Mouse (Mus musculus): ENCODE results near the gene Rps24. TPM values are rescaled to one million over a fixed set of nuclear protein-coding genes. Genes with fewer than 3 reads are reported as not detected.
A peak's percentile ranks its signal among the peaks of the same experiment; 100 is the strongest.
"Not testable (repeated sequence)": the region's sequence is repeated elsewhere in the genome, so short reads cannot be mapped to it uniquely, and the experiment has no call there.

Gene Rps24
- 789 and 845 TPM in 2 replicates for polyA plus RNA-seq (2014; fragmentation: Nextera tagmentation; extraction: Ambion mirVana)

GRCm38 (mm10) chr14:24486773-24487227, at the start of gene Rps24, which contains the start of gene Polr3a:
TSS of gene Rps24 (plus strand) at chr14:24487125.
TSS of gene Polr3a (minus strand) at chr14:24487058.
- 0 out of 2 replicates have a peak, but pooled peaks have one; percentile 44 for ATAC-seq (ENCODE audit: insufficient number of reproducible peaks, insufficient read depth, low FRiP score, low read depth)
- H3K4me2 ChIP-seq (ENCODE audit: low read length), result peak within 1 kb of the TSS; percentile 78
- peaks cover 8 to 15% of the 10 kb centered on the region in 2 experiments for H3K4me1 ChIP-seq (ENCODE audit: control insufficient read depth in 2 of 2, insufficient read depth in 2 of 2, low read length in 2 of 2)
- peak within 1 kb of the TSS in 1 of 2 experiments; percentile 10; a peak in 1 of 4 replicates for H3K27ac ChIP-seq (replicated peaks in 1 of 2; ENCODE audit: control insufficient read depth in 1 of 2, insufficient read depth in 1 of 2, low read depth in 2 of 2, low read length in 2 of 2)
- no peaks in the 10 kb centered on the region for H3K27me3 ChIP-seq (ENCODE audit: control insufficient read depth, insufficient read depth, low read length)
- WGBS, result under 1% methylated on average over 30 of the region's 30 CpGs
- H3K36me3 ChIP-seq (ENCODE audit: control insufficient read depth, insufficient read depth, low read length), result peaks cover 30% of the 10 kb centered on the region
- H3K4me3 ChIP-seq (ENCODE audit: control insufficient read depth in 1 of 2, insufficient read depth in 1 of 2, low read depth in 1 of 2, low read length in 2 of 2), result peak within 1 kb of the TSS; percentile 70 to 97
- peak within 1 kb of the TSS; percentile 82 for H3K9ac ChIP-seq (ENCODE audit: low read length)
- H3K9me3 ChIP-seq (ENCODE audit: control insufficient read depth, low read length), result no peaks in the 10 kb centered on the region

DNA sequence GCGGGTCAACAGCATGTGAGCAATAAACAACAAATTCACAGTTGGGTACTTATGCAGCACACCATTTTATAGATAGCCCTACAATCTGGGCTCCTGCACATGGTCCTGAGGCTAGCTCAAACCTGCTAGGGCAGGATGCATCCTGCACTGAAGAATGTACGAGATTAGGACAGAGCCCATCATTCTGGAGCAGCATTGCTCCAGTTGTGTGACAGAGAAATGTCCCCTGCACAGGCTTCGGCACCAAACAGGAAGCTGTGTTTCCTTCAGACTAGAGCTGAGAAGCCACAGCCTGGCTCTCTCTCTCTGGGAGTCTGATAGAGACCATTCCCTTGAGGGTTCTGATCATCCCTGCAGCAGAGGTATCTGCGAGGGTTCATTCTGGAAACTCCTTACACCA, 43.4 kb upstream of the Rps24 start:
- not testable (repeated sequence) for H3K4me2 ChIP-seq (ENCODE audit: low read length); H3K9me3 ChIP-seq (ENCODE audit: control insufficient read depth, low read length); H3K27me3 ChIP-seq (ENCODE audit: control insufficient read depth, insufficient read depth, low read length); H3K9ac ChIP-seq (ENCODE audit: low read length); H3K4me3 ChIP-seq (ENCODE audit: control insufficient read depth in 1 of 2, insufficient read depth in 1 of 2, low read depth in 1 of 2, low read length in 2 of 2); H3K4me1 ChIP-seq (ENCODE audit: control insufficient read depth in 2 of 2, insufficient read depth in 2 of 2, low read length in 2 of 2); H3K27ac ChIP-seq (replicated peaks in 1 of 2; ENCODE audit: control insufficient read depth in 1 of 2, insufficient read depth in 1 of 2, low read depth in 2 of 2, low read length in 2 of 2); ATAC-seq (ENCODE audit: insufficient number of reproducible peaks, insufficient read depth, low FRiP score, low read depth)
- 79% methylated on average over 4 of the region's 4 CpGs for WGBS
- H3K36me3 ChIP-seq (ENCODE audit: control insufficient read depth, insufficient read depth, low read length), result peaks cover 18% of the 10 kb centered on the region

GRCm38 (mm10) chr14:24458191-24458590, 28.7 kb upstream of the Rps24 start:
- no peak overlapping the region for H3K4me3 ChIP-seq (ENCODE audit: control insufficient read depth in 1 of 2, insufficient read depth in 1 of 2, low read depth in 1 of 2, low read length in 2 of 2)
- H3K9me3 ChIP-seq (ENCODE audit: control insufficient read depth, low read length), result no peaks in the 10 kb centered on the region
- no peak overlapping the region for H3K9ac ChIP-seq (ENCODE audit: low read length)
- no peak overlapping the region for H3K27ac ChIP-seq (replicated peaks in 1 of 2; ENCODE audit: control insufficient read depth in 1 of 2, insufficient read depth in 1 of 2, low read depth in 2 of 2, low read length in 2 of 2)
- no peaks in the 10 kb centered on the region for H3K27me3 ChIP-seq (ENCODE audit: control insufficient read depth, insufficient read depth, low read length)
- no peaks in the 10 kb centered on the region for H3K4me1 ChIP-seq (ENCODE audit: control insufficient read depth in 2 of 2, insufficient read depth in 2 of 2, low read length in 2 of 2)
- no peak for ATAC-seq (ENCODE audit: insufficient number of reproducible peaks, insufficient read depth, low FRiP score, low read depth)
- no peak overlapping the region for H3K4me2 ChIP-seq (ENCODE audit: low read length)
- 79% methylated on average over 3 of the region's 3 CpGs for WGBS
- peaks cover 100% of the 10 kb centered on the region for H3K36me3 ChIP-seq (ENCODE audit: control insufficient read depth, insufficient read depth, low read length)

- H3K27me3 ChIP-seq (ENCODE audit: control insufficient read depth, insufficient read depth, low read length), result no peaks in the 10 kb centered on the region
- no peak overlapping the region for H3K9ac ChIP-seq (ENCODE audit: low read length)
- H3K4me2 ChIP-seq (ENCODE audit: low read length), result no peak overlapping the region
- peaks cover 100% of the 10 kb centered on the region for H3K36me3 ChIP-seq (ENCODE audit: control insufficient read depth, insufficient read depth, low read length)
- no peaks in the 10 kb centered on the region for H3K9me3 ChIP-seq (ENCODE audit: control insufficient read depth, low read length)
- 88% methylated on average over 6 of the region's 6 CpGs for WGBS
- H3K27ac ChIP-seq (replicated peaks in 1 of 2; ENCODE audit: control insufficient read depth in 1 of 2, insufficient read depth in 1 of 2, low read depth in 2 of 2, low read length in 2 of 2), result no peak overlapping the region
- H3K4me1 ChIP-seq (ENCODE audit: control insufficient read depth in 2 of 2, insufficient read depth in 2 of 2, low read length in 2 of 2), result no peaks in the 10 kb centered on the region
- ATAC-seq (ENCODE audit: insufficient number of reproducible peaks, insufficient read depth, low FRiP score, low read depth), result no peak
- no peak overlapping the region for H3K4me3 ChIP-seq (ENCODE audit: control insufficient read depth in 1 of 2, insufficient read depth in 1 of 2, low read depth in 1 of 2, low read length in 2 of 2)
These were observed 18.1 kb upstream of the Rps24 start for GRCm38 (mm10) chr14:24468806-24469205.

GRCm38 (mm10) chr14:24486241-24486767, 621 bp upstream of the Rps24 start:
- 8% methylated on average over 13 of the region's 13 CpGs for WGBS
- no peak for ATAC-seq (ENCODE audit: insufficient number of reproducible peaks, insufficient read depth, low FRiP score, low read depth)

DNA sequence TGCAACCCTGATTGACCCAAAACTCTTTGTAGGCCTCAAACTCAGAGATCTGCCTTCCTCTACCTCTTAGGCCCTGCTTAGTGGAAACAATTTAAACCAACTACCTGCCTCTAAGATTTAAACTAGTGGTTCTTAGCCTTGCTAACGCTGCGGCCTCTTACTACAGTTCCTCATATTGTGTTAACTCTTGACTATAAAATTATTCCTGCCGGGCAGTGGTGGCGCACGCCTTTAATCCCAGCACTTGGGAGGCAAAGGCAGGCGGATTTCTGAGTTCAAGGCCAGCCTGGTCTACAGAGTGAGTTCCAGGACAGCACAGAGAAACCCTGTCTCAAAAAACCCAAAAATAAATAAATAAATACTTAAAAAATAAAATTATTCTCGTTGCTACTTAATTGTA, 2.8 kb downstream of the Rps24 start:
- not testable (repeated sequence) for H3K9me3 ChIP-seq (ENCODE audit: control insufficient read depth, low read length); H3K27ac ChIP-seq (replicated peaks in 1 of 2; ENCODE audit: control insufficient read depth in 1 of 2, insufficient read depth in 1 of 2, low read depth in 2 of 2, low read length in 2 of 2); H3K4me2 ChIP-seq (ENCODE audit: low read length); H3K27me3 ChIP-seq (ENCODE audit: control insufficient read depth, insufficient read depth, low read length); H3K4me3 ChIP-seq (ENCODE audit: control insufficient read depth in 1 of 2, insufficient read depth in 1 of 2, low read depth in 1 of 2, low read length in 2 of 2); H3K9ac ChIP-seq (ENCODE audit: low read length); ATAC-seq (ENCODE audit: insufficient number of reproducible peaks, insufficient read depth, low FRiP score, low read depth)
- peaks cover 33% of the 10 kb centered on the region for H3K36me3 ChIP-seq (ENCODE audit: control insufficient read depth, insufficient read depth, low read length)
- H3K4me1 ChIP-seq (ENCODE audit: control insufficient read depth in 2 of 2, insufficient read depth in 2 of 2, low read length in 2 of 2), result peaks cover 8 to 36% of the 10 kb centered on the region in 2 experiments
- 87% methylated on average over 7 of the region's 7 CpGs for WGBS

More at GRCm38 (mm10) chr14:24486241-24486767, 621 bp upstream of the Rps24 start:
- H3K27ac ChIP-seq (replicated peaks in 1 of 2; ENCODE audit: control insufficient read depth in 1 of 2, insufficient read depth in 1 of 2, low read depth in 2 of 2, low read length in 2 of 2), result peak overlapping the region in 1 of 2 experiments; percentile 10; a peak in 1 of 4 replicates
- peaks cover 31% of the 10 kb centered on the region for H3K36me3 ChIP-seq (ENCODE audit: control insufficient read depth, insufficient read depth, low read length)
- H3K27me3 ChIP-seq (ENCODE audit: control insufficient read depth, insufficient read depth, low read length), result no peaks in the 10 kb centered on the region
- H3K4me3 ChIP-seq (ENCODE audit: control insufficient read depth in 1 of 2, insufficient read depth in 1 of 2, low read depth in 1 of 2, low read length in 2 of 2), result peak overlapping the region; percentile 70 to 97
- H3K4me2 ChIP-seq (ENCODE audit: low read length), result peak overlapping the region; percentile 78
- peak overlapping the region; percentile 82 for H3K9ac ChIP-seq (ENCODE audit: low read length)
- H3K4me1 ChIP-seq (ENCODE audit: control insufficient read depth in 2 of 2, insufficient read depth in 2 of 2, low read length in 2 of 2), result peaks cover 8 to 10% of the 10 kb centered on the region in 2 experiments
- no peaks in the 10 kb centered on the region for H3K9me3 ChIP-seq (ENCODE audit: control insufficient read depth, low read length)

DNA sequence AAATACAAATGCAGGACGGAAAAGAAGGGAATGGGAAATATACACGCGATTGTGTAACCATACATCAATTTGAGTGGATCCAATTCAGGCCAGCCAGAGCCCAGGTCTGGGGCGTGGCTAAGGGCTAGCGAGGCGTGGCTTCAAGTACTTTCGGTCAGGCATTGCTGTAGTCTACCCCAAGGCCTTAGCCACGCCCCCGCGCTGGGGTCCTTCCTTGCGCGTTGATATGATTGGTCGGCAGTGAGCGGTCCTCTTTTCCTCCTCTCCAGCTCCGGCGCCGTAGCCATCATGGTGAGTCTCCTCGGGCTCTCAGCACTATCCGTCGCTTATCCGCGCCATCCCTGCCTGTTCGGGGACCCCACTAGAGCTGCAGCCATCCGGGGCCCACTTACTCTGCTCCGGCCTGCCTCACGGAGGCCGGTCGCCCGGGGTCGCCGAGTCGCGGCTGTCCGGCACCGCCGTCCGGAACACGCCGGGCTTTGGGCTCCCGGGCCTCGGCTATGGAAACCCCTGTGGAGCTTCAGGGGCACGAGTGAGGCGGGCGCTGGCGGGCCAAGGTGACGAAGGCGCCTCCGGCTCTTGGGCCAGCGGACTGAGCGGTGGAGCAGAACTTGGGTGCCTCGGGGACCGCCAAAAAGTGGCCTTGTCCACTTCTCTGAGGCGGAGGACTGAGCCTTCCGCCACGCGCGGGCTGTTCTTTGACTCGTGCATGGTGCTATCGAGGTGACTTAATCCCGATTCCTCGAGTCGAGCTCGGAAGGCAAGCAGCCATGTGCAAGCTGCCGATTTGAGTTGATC, 3.7 kb downstream of the Rps24 start:
- Histone ChIP-seq H3K9me3 (ENCODE audit: control insufficient read depth, low read length) (no peaks in the 10 kb centered on the region), H3K9ac (ENCODE audit: low read length) (peak overlapping the region; percentile 91), H3K4me3 (ENCODE audit: control insufficient read depth in 1 of 2, insufficient read depth in 1 of 2, low read depth in 1 of 2, low read length in 2 of 2) (peak overlapping the region; percentile 88 to 94), H3K4me1 (ENCODE audit: control insufficient read depth in 2 of 2, insufficient read depth in 2 of 2, low read length in 2 of 2) (peaks cover 8 to 35% of the 10 kb centered on the region in 2 experiments), H3K27ac (replicated peaks in 1 of 2; ENCODE audit: control insufficient read depth in 1 of 2, insufficient read depth in 1 of 2, low read depth in 2 of 2, low read length in 2 of 2) (peak overlapping the region; percentile 65 to 79), H3K4me2 (ENCODE audit: low read length) (peak overlapping the region; percentile 93), H3K27me3 (ENCODE audit: control insufficient read depth, insufficient read depth, low read length) (no peaks in the 10 kb centered on the region), H3K36me3 (ENCODE audit: control insufficient read depth, insufficient read depth, low read length) (peaks cover 42% of the 10 kb centered on the region)
- peak; percentile 91 for ATAC-seq (ENCODE audit: insufficient number of reproducible peaks, insufficient read depth, low FRiP score, low read depth)
- under 1% methylated on average over 64 of the region's 64 CpGs for WGBS

All from heart, embryonic 14.5 days (tissue).